Mouse (Mus musculus) embryonic facial prominence, embryonic 15.5 days (tissue): ENCODE data around the gene Tmem50b. TPM values are rescaled to one million over a fixed set of nuclear protein-coding genes. Genes with fewer than 3 reads are reported as not detected.

Experiments
- ATAC-seq: fragments of 200-750 bp; cut with Nextera tagmentation; 2 replicates; pipeline ENCODE4 v1.8.0; 2017; ENCODE audit warnings: low read depth, moderate TSS enrichment; ENCODE audit not compliant: insufficient number of reproducible peaks, low FRiP score, low TSS enrichment
- H3K27ac ChIP-seq: fragments of 300-500 bp; sonication (generic); replicated peaks from 2 replicates; pipeline ENCODE4 v1.5.1; 2015; ENCODE audit warnings: mild to moderate bottlenecking, inconsistent platforms
- H3K27me3 ChIP-seq: fragments of 300-500 bp; sonication (generic); 2 replicates; pipeline ENCODE4 v1.6.1; 2015; ENCODE audit warnings: inconsistent platforms
- H3K36me3 ChIP-seq: fragments of 300-500 bp; sonication (generic); 2 replicates; pipeline ENCODE4 v1.6.1; 2015; ENCODE audit warnings: mild to moderate bottlenecking, inconsistent platforms
- H3K4me1 ChIP-seq: fragments of 300-500 bp; sonication (generic); 2 replicates; pipeline ENCODE4 v1.6.1; 2015; ENCODE audit warnings: inconsistent platforms
- H3K4me2 ChIP-seq: fragments of 300-500 bp; sonication (generic); replicated peaks from 2 replicates; pipeline ENCODE4 v1.6.1; 2015; ENCODE audit warnings: mild to moderate bottlenecking, inconsistent platforms
- H3K4me3 ChIP-seq: fragments of 300-500 bp; sonication (generic); replicated peaks from 2 replicates; pipeline ENCODE4 v1.5.1; 2015; ENCODE audit warnings: mild to moderate bottlenecking, inconsistent platforms
- H3K9ac ChIP-seq: fragments of 300-500 bp; sonication (generic); 2 replicates; pipeline ENCODE4 v1.6.1; 2015; ENCODE audit warnings: inconsistent platforms
- H3K9me3 ChIP-seq: fragments of 300-500 bp; sonication (generic); replicated peaks from 2 replicates; pipeline ENCODE4 v1.6.1; 2016; ENCODE audit warnings: inconsistent platforms
- WGBS: fragments of 180-500 bp; shearing (Covaris S2); methylation state at CpG from one replicate; pipeline ENCODE4 v1.1.7; 2015; 5-methylcytosine and 5-hydroxymethylcytosine counted together
- polyA plus RNA-seq: library from polyadenylated mRNA; unstranded; fragments of >200 nt; fragmentation: Nextera tagmentation; extraction: Ambion mirVana; gene quantifications from 2 replicates; pipeline ENCODE4 v1.2.1, GENCODE M21; 2015

Gene Tmem50b
- polyA plus RNA-seq, 1 experiment from 2014 or later: 50.9 TPM

DNA sequence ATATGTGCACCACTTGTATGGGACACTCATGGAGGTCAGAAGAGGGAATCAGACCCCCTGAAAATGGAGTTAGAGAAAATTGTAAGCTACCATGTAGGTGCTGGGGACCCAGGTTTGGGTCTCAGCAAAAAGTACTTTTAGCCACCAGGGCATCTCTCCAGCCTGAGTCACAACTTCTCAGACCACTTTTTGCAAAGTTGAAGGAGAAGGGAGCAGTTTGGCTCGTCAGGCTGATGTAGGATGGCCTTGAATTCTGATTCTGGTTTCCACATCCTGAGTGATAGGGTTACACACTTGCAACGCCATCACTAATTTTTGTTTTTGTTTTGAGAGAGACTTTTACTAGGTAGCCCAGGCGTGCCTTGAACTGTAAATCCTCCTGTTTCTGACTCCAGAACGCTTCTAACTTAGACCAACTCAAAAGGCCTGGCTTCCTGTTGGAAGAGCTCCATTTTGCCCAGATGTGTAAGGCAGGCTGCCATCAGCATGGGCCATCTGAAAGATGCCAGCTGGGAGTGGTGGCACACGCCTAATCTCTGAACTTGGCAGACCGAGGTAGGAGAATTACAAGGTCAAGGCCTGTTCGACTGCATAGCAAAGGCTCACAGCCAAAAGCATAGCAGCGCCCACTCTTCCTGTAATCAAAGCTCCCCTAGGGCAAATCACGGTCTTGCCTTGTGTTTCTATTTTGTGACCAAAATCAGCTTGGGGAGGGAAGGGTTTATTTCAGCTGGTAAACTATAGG lies 12.1 kb upstream of the Tmem50b start:
- Histone ChIP-seq H3K27me3 (no peaks in the 10 kb centered on the region), H3K4me3 (no peak overlapping the region), H3K9ac (no peak overlapping the region), H3K27ac (no peak overlapping the region), H3K36me3 (no peaks in the 10 kb centered on the region), H3K4me2 (no peak overlapping the region), H3K9me3 (no peaks in the 10 kb centered on the region), H3K4me1 (no peaks in the 10 kb centered on the region)
- ATAC-seq: no peak
- 49% methylated on average over 9 of the region's 9 CpGs for WGBS

DNA sequence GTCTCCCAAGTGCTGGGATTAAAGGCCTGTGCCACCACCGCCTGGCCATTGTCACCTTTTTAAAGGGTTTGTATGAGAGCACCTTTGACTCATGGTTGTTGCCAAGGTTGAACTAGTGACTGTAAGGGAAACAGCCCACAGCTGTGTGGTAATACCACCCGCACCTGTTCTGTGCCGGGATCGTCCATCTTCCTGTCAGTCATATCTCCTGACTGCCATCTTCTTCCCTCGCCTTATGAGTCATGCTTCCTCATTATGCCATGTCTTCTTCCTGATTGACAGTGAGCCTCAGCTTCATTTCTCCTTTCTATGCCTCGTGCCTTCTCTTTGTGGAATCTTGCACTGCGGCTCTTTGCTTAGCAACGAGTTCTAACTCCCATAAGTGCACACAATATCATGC lies 9.4 kb upstream of the Tmem50b start:
- H3K4me2 ChIP-seq: no peak overlapping the region
- 81% methylated on average over 8 of the region's 8 CpGs for whole genome bisulfite sequencing
- H3K9ac ChIP-seq: no peak overlapping the region
- no peak for ATAC-seq
- H3K27ac ChIP-seq: no peak overlapping the region
- no peak overlapping the region for H3K4me3 ChIP-seq
- H3K36me3 ChIP-seq: no peaks in the 10 kb centered on the region
- H3K9me3 ChIP-seq: no peaks in the 10 kb centered on the region
- no peaks in the 10 kb centered on the region for H3K27me3 ChIP-seq
- no peaks in the 10 kb centered on the region for H3K4me1 ChIP-seq

DNA sequence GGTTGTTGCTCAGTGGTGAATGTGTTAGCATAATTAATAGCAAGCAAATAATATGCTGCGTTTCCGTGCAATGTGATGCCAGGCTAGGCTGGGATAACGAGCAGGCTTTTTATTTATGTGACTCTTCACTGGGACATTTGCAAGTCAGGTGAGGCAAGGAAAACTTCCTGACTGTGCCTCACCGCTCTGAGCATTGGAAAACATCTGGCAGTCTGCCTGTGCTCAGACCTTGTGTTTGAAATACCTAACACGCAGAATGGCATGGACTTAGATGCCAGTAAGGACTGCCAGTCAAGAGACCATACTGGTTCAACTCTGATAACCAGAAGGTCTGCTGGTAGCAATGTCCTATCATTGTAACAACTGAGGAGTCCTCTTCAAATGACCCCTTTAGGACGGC lies 7.6 kb upstream of the Tmem50b start:
- Histone ChIP-seq H3K27me3 (no peaks in the 10 kb centered on the region), H3K9ac (no peak overlapping the region), H3K27ac (no peak overlapping the region), H3K4me1 (no peaks in the 10 kb centered on the region), H3K4me2 (no peak overlapping the region), H3K4me3 (no peak overlapping the region), H3K9me3 (no peaks in the 10 kb centered on the region), H3K36me3 (no peaks in the 10 kb centered on the region)
- 72% methylated on average over 6 of the region's 6 CpGs for WGBS
- no peak for ATAC-seq

DNA sequence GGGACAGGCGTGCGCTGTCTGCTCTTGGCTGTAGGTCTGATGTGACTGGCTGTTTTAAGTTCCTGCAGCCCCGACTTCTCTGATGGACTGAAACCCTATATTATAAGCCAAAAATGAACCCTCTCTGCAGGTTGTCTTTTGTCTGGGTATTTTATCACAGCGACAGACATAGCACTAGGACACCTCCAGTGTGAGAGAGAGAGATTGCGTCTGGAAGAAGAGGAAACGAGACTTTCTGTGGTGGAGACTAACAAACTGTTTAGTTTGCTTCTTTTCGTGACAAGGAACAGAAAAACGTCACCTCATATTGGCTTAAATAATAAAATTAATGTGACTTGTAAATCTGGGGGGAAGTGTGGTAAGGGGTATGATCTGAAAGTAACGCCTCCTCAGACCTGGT lies 4.1 kb upstream of the Tmem50b start:
- H3K27ac ChIP-seq: no peak overlapping the region
- no peak overlapping the region for H3K4me3 ChIP-seq
- H3K9me3 ChIP-seq: no peaks in the 10 kb centered on the region
- H3K9ac ChIP-seq: no peak overlapping the region
- ATAC-seq: no peak
- H3K4me1 ChIP-seq: peaks cover 3% of the 10 kb centered on the region
- no peaks in the 10 kb centered on the region for H3K36me3 ChIP-seq
- H3K4me2 ChIP-seq: no peak overlapping the region
- 69% methylated on average over 9 of the region's 9 CpGs for WGBS
- H3K27me3 ChIP-seq: 0 out of 2 replicates have a peak, but pooled peaks cover 3% of the 10 kb centered on the region

DNA sequence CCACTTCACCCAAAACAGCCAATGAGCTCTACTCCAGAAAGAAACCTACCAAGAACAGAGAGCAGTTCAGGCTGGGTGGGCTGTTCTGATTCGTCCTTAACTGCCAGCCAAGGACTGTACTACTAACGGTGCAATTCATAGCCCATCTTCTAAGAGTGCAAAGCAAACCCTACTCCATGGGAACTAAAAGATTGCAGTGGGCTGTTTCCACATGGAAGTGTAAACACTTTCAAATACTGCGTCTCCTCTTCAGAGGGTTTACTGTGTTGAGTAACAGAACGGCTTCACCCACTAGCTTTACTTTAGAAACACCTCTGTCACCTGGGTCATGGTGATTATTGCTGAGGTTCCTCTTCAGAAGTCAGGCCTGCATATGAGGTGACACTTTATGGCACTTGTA lies 3.5 kb upstream of the Tmem50b start:
- no peak for ATAC-seq
- Histone ChIP-seq H3K9me3 (no peaks in the 10 kb centered on the region), H3K36me3 (no peaks in the 10 kb centered on the region), H3K4me3 (no peak overlapping the region), H3K4me2 (no peak overlapping the region), H3K27me3 (0 out of 2 replicates have a peak, but pooled peaks cover 3% of the 10 kb centered on the region), H3K9ac (no peak overlapping the region), H3K27ac (no peak overlapping the region), H3K4me1 (peaks cover 8% of the 10 kb centered on the region)
- WGBS: 76% methylated on average over 4 of the region's 4 CpGs

DNA sequence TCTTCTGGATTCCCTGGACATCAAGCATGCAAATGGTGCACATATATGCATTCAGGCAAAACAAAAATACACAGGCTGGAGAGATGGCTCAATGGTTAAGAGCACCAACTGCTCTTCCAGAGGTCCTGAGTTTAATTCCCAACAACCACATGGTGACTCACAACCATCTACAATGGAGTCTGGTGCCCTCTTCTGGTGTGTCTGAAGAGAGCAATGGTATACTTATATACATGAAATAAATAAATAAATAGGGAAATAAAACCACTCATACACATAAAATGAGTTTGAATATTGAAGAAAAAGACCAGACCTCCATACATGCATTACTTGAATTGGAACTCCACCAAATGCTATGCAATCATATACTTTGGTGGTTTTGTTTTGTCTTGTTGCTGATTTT lies 1.6 kb upstream of the Tmem50b start:
- no peak for ATAC-seq
- Histone ChIP-seq H3K4me1 (peaks cover 13% of the 10 kb centered on the region), H3K27ac (no peak overlapping the region), H3K36me3 (no peaks in the 10 kb centered on the region), H3K4me2 (no peak overlapping the region), H3K4me3 (no peak overlapping the region), H3K27me3 (0 out of 2 replicates have a peak, but pooled peaks cover 3% of the 10 kb centered on the region), H3K9ac (no peak overlapping the region), H3K9me3 (no peaks in the 10 kb centered on the region)

DNA sequence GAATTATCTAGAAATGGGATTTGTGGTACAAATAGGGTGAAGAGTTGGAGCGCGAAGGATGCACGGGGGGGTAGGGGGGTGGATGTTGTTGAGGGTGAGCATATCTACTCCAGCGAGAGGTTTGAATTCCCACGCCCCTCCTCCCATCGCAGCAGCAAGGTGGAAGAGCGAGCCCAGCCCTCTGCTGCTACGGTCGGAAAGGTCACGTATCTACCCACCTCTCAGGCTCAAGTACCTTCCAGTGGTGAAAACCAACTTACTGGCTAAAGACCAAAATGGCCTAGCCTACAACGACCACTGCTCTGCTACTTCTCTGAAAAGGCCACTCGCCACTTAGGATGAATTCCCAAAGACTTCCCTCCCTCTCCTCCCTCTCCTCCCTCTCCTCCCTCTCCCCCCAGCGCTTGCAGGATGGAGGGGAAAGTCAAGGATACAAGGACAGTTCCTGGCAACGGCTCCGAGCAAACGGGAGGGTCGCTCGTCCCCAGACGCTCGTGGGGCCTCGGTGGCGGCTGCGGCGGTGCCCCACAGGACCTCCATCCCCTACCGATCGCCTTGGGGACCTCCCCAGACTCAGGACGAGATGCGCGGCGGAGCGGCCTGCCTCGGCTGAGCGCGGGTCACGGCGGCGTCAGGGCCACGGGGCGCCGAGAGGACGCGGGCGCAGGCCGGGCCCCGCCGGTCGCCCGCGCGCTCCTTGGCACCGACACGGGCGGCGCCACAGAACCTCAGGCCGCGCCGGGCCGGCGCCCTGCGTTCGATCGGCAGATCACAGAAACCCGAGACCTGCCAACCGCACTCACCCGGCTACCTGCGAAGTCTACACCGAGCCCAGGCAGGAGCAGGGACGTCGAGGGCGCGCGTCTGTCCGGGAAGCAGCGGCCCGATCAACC lies 575 bp downstream of the Tmem50b start:
- Histone ChIP-seq H3K4me1 (peaks cover 16% of the 10 kb centered on the region), H3K9ac (peak overlapping the region; percentile 82), H3K4me3 (peak overlapping the region; percentile 92), H3K4me2 (peak overlapping the region; percentile 92), H3K27ac (peak overlapping the region; percentile 66), H3K36me3 (no peaks in the 10 kb centered on the region), H3K27me3 (0 out of 2 replicates have a peak, but pooled peaks cover 3% of the 10 kb centered on the region), H3K9me3 (no peaks in the 10 kb centered on the region)
- WGBS: under 1% methylated on average over 75 of the region's 75 CpGs
- ATAC-seq: no peak; the same call in 1 of the 2 replicates

DNA sequence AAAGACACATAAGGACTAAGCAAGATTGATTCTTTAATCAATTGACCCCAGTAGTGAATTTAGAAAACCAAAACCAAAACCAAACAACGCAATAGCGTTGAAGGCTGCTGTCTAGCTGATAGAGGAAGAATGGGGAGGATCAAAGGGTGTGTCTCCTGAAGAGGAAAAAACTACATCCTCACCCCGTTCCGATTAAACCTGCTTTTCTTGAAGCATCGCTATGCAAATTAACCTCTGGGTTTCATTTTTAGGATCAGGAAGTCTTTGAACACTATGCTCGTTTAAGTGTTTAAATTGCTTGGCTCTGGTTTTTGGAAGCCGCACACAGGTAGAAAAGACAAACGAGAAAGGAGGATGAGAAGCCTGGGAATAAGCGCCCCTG lies 1.2 kb downstream of the Tmem50b start:
- Histone ChIP-seq H3K4me3 (peak overlapping the region; percentile 92), H3K4me1 (peaks cover 16% of the 10 kb centered on the region), H3K4me2 (peak overlapping the region; percentile 92), H3K36me3 (no peaks in the 10 kb centered on the region), H3K27ac (peak overlapping the region; percentile 66; the same call in 1 of the 2 replicates), H3K9ac (no peak overlapping the region), H3K27me3 (0 out of 2 replicates have a peak, but pooled peaks cover 3% of the 10 kb centered on the region), H3K9me3 (no peaks in the 10 kb centered on the region)
- ATAC-seq: no peak
- 15% methylated on average over 9 of the region's 9 CpGs for WGBS

DNA sequence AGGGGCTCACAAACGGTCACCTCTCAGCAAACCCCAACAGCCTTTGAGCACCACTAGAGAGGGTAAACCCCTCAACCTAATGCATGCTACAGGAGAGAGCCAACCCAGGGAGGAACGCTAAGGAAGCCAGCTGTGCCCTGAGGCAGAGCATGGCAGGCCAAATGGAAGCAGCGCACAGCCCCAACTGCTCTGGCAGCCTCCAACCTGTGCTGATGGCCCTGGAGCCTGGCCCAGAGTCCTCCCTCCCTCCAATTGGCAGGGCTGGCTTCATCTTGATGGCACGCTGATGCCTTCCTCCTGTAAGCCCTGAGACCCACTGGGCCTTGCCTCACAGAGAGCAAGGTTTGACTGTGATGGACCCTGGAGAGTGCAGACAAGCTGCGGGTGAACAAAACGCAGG lies 2.5 kb downstream of the Tmem50b start:
- Histone ChIP-seq H3K36me3 (no peaks in the 10 kb centered on the region), H3K27ac (no peak overlapping the region), H3K4me3 (no peak overlapping the region), H3K9ac (no peak overlapping the region), H3K4me1 (peaks cover 16% of the 10 kb centered on the region), H3K27me3 (0 out of 2 replicates have a peak, but pooled peaks cover 3% of the 10 kb centered on the region), H3K9me3 (no peaks in the 10 kb centered on the region), H3K4me2 (no peak overlapping the region)
- ATAC-seq: no peak
- WGBS: 72% methylated on average over 6 of the region's 6 CpGs

DNA sequence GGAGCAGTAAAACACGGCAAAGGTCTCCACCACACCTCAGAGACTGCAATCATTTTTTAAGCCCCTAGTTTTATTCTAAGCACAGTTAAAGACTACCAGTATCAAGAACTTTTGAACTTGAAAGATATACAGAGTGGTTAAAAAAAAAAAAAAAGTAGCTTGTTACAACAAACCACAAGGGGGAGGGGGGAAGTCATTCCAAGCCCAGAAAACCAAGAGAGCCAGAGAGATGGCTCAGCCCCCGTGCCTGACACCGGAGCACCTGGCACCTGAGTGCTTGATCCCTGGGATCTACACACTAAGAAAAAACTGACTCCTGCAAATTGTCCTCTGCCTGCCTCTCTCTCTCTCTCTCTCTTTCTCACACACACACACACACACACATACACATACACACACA lies 4.3 kb downstream of the Tmem50b start:
- Histone ChIP-seq H3K4me1 (peaks cover 16% of the 10 kb centered on the region), H3K9me3 (no peaks in the 10 kb centered on the region), H3K4me3 (no peak overlapping the region), H3K27ac (no peak overlapping the region), H3K9ac (no peak overlapping the region), H3K27me3 (no peaks in the 10 kb centered on the region), H3K4me2 (no peak overlapping the region), H3K36me3 (no peaks in the 10 kb centered on the region)
- WGBS: 55% methylated on average over 3 of the region's 3 CpGs
- no peak for ATAC-seq

DNA sequence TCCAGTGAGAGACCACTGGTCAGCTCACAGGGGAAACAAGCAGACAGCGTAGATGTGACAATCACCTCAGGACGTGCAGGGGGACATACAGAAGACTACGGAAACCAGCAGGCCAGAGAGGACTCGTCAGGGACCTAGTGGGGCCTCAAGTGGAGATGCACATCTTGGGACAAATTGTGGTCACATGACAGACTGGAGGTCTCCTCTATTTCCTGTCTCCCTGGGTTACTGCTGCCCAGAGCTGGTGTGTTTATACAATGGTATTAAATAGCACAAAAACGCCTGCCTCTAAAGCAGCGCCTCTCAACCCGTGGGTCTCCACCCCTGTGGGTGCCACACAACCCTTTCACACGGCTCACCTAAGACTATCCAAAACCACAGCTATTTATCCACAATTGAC lies 5.4 kb downstream of the Tmem50b start:
- no peaks in the 10 kb centered on the region for H3K9me3 ChIP-seq
- ATAC-seq: no peak
- H3K27ac ChIP-seq: no peak overlapping the region
- no peak overlapping the region for H3K4me3 ChIP-seq
- H3K27me3 ChIP-seq: no peaks in the 10 kb centered on the region
- peaks cover 20% of the 10 kb centered on the region for H3K4me1 ChIP-seq
- H3K4me2 ChIP-seq: no peak overlapping the region
- no peaks in the 10 kb centered on the region for H3K36me3 ChIP-seq
- no peak overlapping the region for H3K9ac ChIP-seq
- 67% methylated on average over 8 of the region's 8 CpGs for whole genome bisulfite sequencing
